Mouse (Mus musculus) CH12.LX (cell line): ENCODE results near the gene Slc35d3.

Source experiments
- CTCF ChIP-seq, 2 experiments: IDR thresholded peaks in 1 of 2; conservative IDR thresholded peaks in 1 of 2; 2 replicates each; pipeline ENCODE4 v1.5.1; 2011 to 2012; ENCODE audit warnings: low read depth in 2 of 2, low read length in 2 of 2, improper control_type of control experiment in 1 of 2, inconsistent platforms in 1 of 2, mild to moderate bottlenecking in 1 of 2, moderate library complexity in 1 of 2
- EP300 ChIP-seq: IDR thresholded peaks from 2 replicates; pipeline ENCODE4 v1.6.1; 2011; ENCODE audit warnings: low read length, improper control_type of control experiment
- ETS1 ChIP-seq: conservative IDR thresholded peaks from 2 replicates; pipeline ENCODE4 v1.6.1; 2012; ENCODE audit warnings: low read depth, mild to moderate bottlenecking, inconsistent platforms, low read length, improper control_type of control experiment, moderate library complexity
- MAFK ChIP-seq: IDR thresholded peaks from 2 replicates; pipeline ENCODE4 v1.6.1; 2011; ENCODE audit warnings: low read length, improper control_type of control experiment; ENCODE audit not compliant: insufficient replicate concordance
- POLR2A ChIP-seq: IDR thresholded peaks from 2 replicates; pipeline ENCODE4 v1.6.1; 2011; ENCODE audit warnings: low read depth, mild to moderate bottlenecking, improper control_type of control experiment, low read length
- RCOR1 ChIP-seq: conservative IDR thresholded peaks from 2 replicates; pipeline ENCODE4 v1.6.1; 2012; ENCODE audit warnings: low read depth, mild to moderate bottlenecking, inconsistent platforms, low read length, improper control_type of control experiment
- USF1 ChIP-seq: IDR thresholded peaks from 2 replicates; pipeline ENCODE4 v1.6.1; 2014; ENCODE audit warnings: low read depth, mild to moderate bottlenecking, inconsistent platforms, low read length, improper control_type of control experiment
- ZC3H11A ChIP-seq: IDR thresholded peaks from 2 replicates; pipeline ENCODE4 v1.6.1; 2012; ENCODE audit warnings: low read depth, mild to moderate bottlenecking, inconsistent platforms, low read length, improper control_type of control experiment
- ZMIZ1 ChIP-seq: IDR thresholded peaks from 2 replicates; pipeline ENCODE4 v1.6.1; 2012; ENCODE audit warnings: low read depth, mild to moderate bottlenecking, inconsistent platforms, low read length, improper control_type of control experiment

GRCm38 (mm10) chr10:19848928-19849770 is 2.1 kb downstream of the Slc35d3 start:
- TF ChIP-seq POLR2A (no peak), CTCF (conservative IDR thresholded peaks at IDR 0.05 in 1 of 2, IDR thresholded peaks at IDR 0.05 in 1 of 2; ENCODE audit: low read depth in 2 of 2, low read length in 2 of 2) (no peak), ZC3H11A (no peak), USF1 (no peak), EP300 (no peak), ZMIZ1 (no peak), RCOR1 (no peak), MAFK (no peak), ETS1 (no peak)
